Mouse (Mus musculus) MEL (cell line): ENCODE data around the gene Arnt2.

Experiments
- CTCF ChIP-seq, 3 experiments: IDR thresholded peaks in 2 of 3; conservative IDR thresholded peaks in 1 of 3; 2 replicates each; pipeline ENCODE4 v1.5.1; 2011 to 2012; ENCODE audit warnings: low read length in 3 of 3, low read depth in 2 of 3, mild to moderate bottlenecking in 2 of 3, improper control_type of control experiment in 1 of 3, inconsistent platforms in 1 of 3, mixed read lengths in 1 of 3, moderate library complexity in 1 of 3; ENCODE audit not compliant: control insufficient read depth in 1 of 3, insufficient read depth in 1 of 3, poor library complexity in 1 of 3, severe bottlenecking in 1 of 3
- EP300 ChIP-seq, 2 experiments: IDR thresholded peaks; 2 replicates each; pipeline ENCODE4 v1.6.1; 2011; ENCODE audit warnings: improper control_type of control experiment in 2 of 2, low read length in 2 of 2, low read depth in 1 of 2, mild to moderate bottlenecking in 1 of 2
- GATA1 ChIP-seq: IDR thresholded peaks from 2 replicates; pipeline ENCODE4 v1.6.1; 2011; ENCODE audit warnings: low read depth, low read length, improper control_type of control experiment
- KAT2A ChIP-seq: conservative IDR thresholded peaks from 2 replicates; pipeline ENCODE4 v1.6.1; 2012; ENCODE audit warnings: low read depth, low read length, improper control_type of control experiment, inconsistent platforms
- MEF2A ChIP-seq: IDR thresholded peaks from 2 replicates; pipeline ENCODE4 v1.6.1; 2014; ENCODE audit warnings: low read depth, mild to moderate bottlenecking, inconsistent platforms, low read length, improper control_type of control experiment; ENCODE audit not compliant: poor library complexity, insufficient replicate concordance, severe bottlenecking; ENCODE audit errors: extremely low read depth
- POLR2A ChIP-seq, 2 experiments: IDR thresholded peaks; 2 replicates each; pipeline ENCODE4 v1.6.1; 2011 to 2012; ENCODE audit warnings: low read length in 2 of 2, mild to moderate bottlenecking in 2 of 2, control low read depth in 1 of 2, improper control_type of control experiment in 1 of 2, low read depth in 1 of 2, moderate library complexity in 1 of 2; ENCODE audit not compliant: control insufficient read depth in 1 of 2, insufficient read depth in 1 of 2, poor library complexity in 1 of 2
- RAD21 ChIP-seq: IDR thresholded peaks from 2 replicates; pipeline ENCODE4 v1.6.1; 2011; ENCODE audit warnings: mild to moderate bottlenecking, low read depth, low read length, improper control_type of control experiment
- SMC3 ChIP-seq: IDR thresholded peaks from 2 replicates; pipeline ENCODE4 v1.6.1; 2011; ENCODE audit warnings: low read depth, low read length, improper control_type of control experiment
- ZC3H11A ChIP-seq: IDR thresholded peaks from 2 replicates; pipeline ENCODE4 v1.6.1; 2012; ENCODE audit warnings: low read depth, mild to moderate bottlenecking, inconsistent platforms, low read length, improper control_type of control experiment
- ZNF384 ChIP-seq: IDR thresholded peaks from 2 replicates; pipeline ENCODE4 v1.6.1; 2012; ENCODE audit warnings: low read depth, mild to moderate bottlenecking, inconsistent platforms, low read length, improper control_type of control experiment

- TF ChIP-seq CTCF (IDR thresholded peaks at IDR 0.05 in 2 of 3, conservative IDR thresholded peaks at IDR 0.05 in 1 of 3; ENCODE audit: control insufficient read depth in 1 of 3, insufficient read depth in 1 of 3, low read depth in 2 of 3, low read length in 3 of 3, poor library complexity in 1 of 3, severe bottlenecking in 1 of 3), result peak; percentile 58 to 94 (median 61)
- 0 out of 2 replicates have a peak, but pooled peaks have one; percentile 31 for TF ChIP-seq ZC3H11A
- no peak for TF ChIP-seq POLR2A (IDR thresholded peaks at IDR 0.05; ENCODE audit: control insufficient read depth in 1 of 2, insufficient read depth in 1 of 2, low read depth in 1 of 2, low read length in 2 of 2, poor library complexity in 1 of 2)
- peak; percentile 62 for TF ChIP-seq SMC3
- no peak for TF ChIP-seq MEF2A
- no peak for TF ChIP-seq EP300 (IDR thresholded peaks at IDR 0.05; ENCODE audit: low read depth in 1 of 2, low read length in 2 of 2)
- TF ChIP-seq RAD21, result peak; percentile 42
- TF ChIP-seq KAT2A, result no peak
- no peak for TF ChIP-seq GATA1
- TF ChIP-seq ZNF384, result no peak
These were observed 37.1 kb upstream of the Arnt2 start for GRCm38 (mm10) chr7:84447060-84447459.
